Mouse (Mus musculus): ENCODE measurements around the gene Nbeal2. TPM values are rescaled to one million over a fixed set of nuclear protein-coding genes. Genes with fewer than 3 reads are reported as not detected.
A peak's percentile ranks its signal among the peaks of the same experiment; 100 is the strongest.
"Not testable (repeated sequence)": the region's sequence is repeated elsewhere in the genome, so short reads cannot be mapped to it uniquely, and the experiment has no call there.

Gene Nbeal2
- 37.5 and 49.2 TPM in 2 replicates for total RNA-seq (2014; fragmentation: Nextera tagmentation)
- 11.0 and 13.9 TPM in 2 replicates for total RNA-seq (2017)

DNA sequence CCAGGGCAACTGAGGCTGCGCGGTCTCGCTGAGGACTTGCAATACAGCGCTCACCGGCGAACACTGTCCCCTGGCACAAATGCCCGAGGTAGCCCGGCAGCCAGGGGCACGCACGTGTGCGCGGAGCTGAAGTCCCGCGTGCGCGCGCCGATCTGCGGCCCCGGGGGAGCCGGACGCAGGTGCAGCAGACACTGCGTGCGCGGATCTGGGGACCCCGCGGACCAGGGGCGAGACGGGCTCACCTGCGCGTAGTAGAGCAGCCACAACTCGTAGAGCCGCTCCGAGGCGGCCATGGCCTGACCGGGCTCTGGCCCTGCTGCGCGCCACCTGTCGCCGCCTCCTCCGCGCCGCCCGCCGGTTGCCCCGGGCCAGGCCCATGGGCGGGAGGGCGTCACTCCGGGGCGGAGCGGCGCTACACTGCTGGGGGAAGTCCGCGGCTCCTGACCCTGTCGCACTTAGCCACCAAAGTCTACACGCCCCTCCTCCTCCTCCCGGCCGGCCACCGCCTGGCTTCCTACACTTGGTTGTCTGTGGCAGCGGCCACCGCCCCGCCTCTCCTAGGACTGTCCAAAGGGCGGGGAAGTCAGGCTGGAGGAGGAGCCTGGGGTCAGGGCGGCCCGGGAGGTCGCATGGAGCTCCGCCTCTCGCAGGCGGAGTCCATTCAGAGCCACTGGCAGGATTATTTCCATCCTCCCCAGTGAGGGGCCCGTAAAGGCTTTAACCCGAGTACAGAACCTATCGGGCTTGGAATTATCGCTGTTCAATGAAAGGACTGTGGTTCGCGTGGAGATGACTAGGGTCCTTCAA lies at the start of gene Nbeal2:
Gene Nbeal2, minus strand, starts transcription at position 507 of the 807 bp plus-strand sequence.
- ATAC-seq (replicated peaks; ENCODE audit: poor library complexity, severe bottlenecking), result peak; percentile 74

GRCm38 (mm10) chr9:110702848-110703247 lies 48.9 kb upstream of the Nbeal2 start:
- ATAC-seq (replicated peaks; ENCODE audit: poor library complexity, severe bottlenecking), result no peak

DNA sequence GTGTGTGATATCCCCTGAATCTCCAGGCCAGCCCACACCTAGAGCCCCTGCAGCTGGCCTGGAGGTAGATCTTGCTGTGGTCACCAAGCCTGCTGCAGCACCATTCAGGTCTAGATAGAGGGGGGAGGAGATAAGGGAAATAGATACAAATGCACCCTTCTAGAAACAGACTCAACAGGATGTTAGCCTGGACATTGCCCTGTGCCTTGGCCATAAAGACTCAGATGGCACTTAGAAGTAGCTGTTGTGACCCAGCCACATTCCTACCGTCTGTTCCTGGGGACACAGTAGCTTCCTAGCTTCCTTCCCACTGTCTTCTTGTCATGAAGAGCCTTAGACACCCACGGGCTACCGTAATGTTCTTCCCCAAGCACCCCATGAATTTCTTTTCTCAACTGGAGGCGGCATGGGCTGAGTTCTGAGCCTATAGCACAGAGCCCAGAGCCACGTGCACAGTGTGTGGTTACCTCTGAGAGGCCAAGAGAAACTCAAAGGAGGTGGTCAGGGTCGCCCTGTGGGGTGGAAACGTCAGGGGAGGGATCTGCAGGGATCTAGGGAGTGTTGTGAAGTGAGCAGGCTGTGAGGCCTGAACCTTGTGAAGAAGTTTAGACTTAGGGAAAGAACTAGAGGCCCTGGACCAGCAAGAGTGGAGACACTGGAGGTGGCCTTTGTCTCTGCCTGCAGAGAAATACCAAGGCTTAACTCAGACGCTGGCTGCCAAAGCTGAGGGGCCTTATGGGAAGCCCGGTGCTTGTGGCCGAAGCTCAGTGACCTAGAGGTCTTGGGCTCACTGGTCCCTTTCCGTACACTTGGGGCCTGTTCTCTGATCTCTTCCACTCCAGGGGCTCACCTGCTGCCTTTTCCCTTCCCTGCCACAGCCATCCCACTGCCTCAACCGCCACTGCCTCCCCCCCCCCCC lies 47.4 kb upstream of the Nbeal2 start:
- ATAC-seq (replicated peaks; ENCODE audit: poor library complexity, severe bottlenecking), result no peak

- no peak for ATAC-seq (replicated peaks; ENCODE audit: poor library complexity, severe bottlenecking)
Observed at GRCm38 (mm10) chr9:110699574-110699973, 45.6 kb upstream of the Nbeal2 start.

DNA sequence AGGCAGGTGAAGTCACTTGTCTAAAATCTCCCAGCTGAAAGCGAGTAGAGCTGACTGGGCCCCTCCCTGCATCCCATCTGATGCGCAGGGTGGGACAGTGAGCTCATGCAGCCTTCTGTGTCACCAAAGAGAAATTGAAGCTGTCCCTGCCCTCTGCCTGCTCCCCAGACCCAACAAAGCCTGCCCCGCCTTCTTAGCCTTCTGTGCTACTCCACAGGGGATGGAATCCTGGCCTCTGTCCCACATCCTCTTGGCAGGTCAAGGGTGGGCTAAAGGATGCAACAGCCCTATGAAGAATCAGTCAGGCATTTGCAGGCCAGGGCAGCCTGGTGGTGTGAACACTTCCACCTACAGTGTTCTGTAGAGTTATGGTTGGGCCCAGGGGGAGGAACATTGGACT lies 43.5 kb upstream of the Nbeal2 start:
- no peak for ATAC-seq (replicated peaks; ENCODE audit: poor library complexity, severe bottlenecking)

DNA sequence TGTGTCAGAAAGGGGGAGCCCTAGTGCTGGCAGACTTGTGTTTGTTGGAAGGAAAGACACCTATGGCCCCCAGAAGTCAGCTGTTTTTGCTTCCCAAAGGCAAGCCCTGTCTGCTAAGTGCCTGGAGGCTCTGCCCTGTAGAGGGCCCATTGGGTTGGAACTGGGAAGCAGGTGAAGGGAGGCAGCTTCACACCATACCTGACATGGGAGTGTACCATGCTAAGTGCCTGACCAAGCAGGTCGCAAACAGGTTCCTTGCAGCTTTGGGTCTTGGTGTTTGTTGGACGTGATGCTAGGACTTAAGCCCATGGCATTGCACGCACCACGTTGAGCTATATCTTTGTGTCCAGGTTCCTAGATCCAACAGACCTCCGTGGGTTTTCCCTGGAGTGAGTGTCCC lies 42.5 kb upstream of the Nbeal2 start:
- ATAC-seq (replicated peaks; ENCODE audit: poor library complexity, severe bottlenecking), result no peak

DNA sequence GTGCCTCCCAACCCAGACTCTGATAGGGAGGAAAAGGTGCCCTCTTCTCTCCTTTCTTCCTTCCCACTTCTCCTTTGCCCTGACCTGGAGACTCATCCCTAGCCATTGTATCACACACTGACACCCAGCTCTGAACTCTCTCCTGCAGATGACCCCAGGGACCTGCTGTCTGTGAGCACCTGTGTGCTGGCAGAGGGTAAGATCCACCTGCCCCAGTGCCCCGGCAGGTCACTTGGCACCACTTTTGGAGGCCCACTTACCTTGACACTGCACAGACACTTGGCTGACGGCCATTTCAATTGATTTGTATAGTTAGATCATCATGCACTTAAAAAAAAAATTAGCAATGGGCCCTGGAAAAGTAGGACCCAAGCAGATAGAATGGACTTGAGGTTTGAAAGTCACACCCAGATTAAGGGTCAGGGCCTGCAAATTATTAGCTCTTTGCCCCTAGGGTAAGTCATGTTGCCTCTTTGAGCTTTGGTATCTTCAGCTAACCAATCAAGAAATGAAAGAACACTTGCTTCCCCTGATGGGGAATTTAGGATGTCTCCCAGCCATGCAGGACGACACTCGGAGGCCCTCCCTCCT lies 41.3 kb upstream of the Nbeal2 start:
- no peak for ATAC-seq (replicated peaks; ENCODE audit: poor library complexity, severe bottlenecking)

DNA sequence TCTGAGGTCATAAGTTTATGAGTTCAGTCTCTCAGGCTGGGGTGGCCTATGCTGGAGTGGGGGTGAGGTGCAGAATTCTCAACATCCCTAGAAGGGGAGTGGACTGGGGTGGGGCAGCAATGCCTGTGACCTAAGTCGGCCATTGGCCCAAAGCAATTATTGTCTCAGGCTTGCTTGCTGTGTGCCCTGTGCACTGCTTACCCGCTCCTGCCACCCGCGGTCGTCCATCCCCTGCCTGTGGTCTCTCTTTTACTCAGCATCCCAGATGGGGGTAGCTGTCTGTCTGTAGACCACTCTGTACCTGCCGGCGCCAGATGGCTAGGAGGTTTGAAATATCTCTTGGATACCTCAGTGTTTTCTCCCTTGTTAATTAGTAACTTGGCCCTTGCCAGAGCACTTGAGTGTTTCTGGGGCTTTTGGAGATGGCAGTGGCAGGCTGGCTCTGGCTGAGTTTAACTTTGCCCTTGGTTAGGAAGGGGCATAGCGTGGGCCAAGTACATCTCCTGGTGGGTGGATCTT lies 35.4 kb upstream of the Nbeal2 start:
- no peak for ATAC-seq (replicated peaks; ENCODE audit: poor library complexity, severe bottlenecking)

DNA sequence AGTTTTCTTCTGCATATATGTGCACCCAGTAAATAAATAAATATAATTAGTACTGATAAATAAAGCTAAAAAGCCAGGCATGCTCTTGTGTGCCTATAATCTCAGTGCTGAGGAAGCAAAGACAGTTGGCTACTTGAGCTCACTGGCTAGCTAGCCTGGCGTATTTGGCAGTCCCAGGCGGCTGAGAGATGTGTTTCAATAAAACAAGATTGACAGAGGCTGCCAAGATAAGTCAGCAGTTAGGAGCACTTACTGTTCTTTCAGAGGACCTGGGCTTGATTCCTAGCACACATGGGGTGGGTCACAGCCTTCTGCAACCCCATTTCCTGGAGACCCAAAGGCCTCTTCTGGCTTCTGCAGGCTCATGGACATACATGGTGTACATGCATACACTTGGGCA lies 33.9 kb upstream of the Nbeal2 start:
- ATAC-seq (replicated peaks; ENCODE audit: poor library complexity, severe bottlenecking), result no peak

- no peak for ATAC-seq (replicated peaks; ENCODE audit: poor library complexity, severe bottlenecking)
Observed at GRCm38 (mm10) chr9:110687061-110687460, 33.1 kb upstream of the Nbeal2 start.

GRCm38 (mm10) chr9:110686472-110686871 lies 32.5 kb upstream of the Nbeal2 start:
- no peak for ATAC-seq (replicated peaks; ENCODE audit: poor library complexity, severe bottlenecking)

DNA sequence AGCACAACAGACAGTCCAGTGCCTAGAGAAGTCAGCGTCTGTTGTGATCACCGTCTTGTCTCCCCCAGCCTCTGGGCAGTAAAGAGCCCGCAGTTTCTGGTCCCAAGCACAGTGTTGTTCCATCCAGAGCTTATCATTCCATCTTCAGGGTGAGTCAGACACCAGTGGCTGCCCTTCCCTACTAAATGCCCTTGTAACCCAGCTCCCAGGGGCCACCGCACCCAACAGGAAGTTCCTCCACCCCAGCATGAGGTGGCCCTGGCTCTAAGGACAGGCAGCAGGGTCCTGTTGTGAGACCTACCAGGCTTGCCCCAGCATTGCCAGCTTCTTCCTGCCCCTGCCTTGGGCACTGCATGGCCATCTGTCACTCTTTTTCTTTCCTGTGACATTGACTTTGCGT lies 31.6 kb upstream of the Nbeal2 start:
- ATAC-seq (replicated peaks; ENCODE audit: poor library complexity, severe bottlenecking), result peak; percentile 75

DNA sequence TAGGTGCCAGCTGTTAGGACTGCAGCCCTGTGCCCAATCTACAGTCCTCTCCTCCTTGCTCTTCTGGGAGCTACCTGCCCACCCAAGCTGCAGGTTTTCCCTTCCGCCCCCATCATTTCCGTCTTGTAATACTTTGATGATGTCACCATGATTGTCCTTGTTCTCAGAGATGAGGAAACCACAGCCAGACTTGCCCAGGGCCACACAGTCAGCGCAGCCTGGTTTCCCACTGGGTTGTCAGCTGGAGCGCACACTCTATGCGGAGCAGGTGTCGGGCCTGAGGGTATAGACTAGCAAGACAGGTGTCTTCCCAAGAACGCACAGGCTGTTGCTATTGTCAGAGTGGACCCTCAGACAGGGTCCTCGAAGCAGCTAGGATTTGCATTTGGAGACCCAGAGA lies 31.2 kb upstream of the Nbeal2 start:
- ATAC-seq (replicated peaks; ENCODE audit: poor library complexity, severe bottlenecking), result no peak

DNA sequence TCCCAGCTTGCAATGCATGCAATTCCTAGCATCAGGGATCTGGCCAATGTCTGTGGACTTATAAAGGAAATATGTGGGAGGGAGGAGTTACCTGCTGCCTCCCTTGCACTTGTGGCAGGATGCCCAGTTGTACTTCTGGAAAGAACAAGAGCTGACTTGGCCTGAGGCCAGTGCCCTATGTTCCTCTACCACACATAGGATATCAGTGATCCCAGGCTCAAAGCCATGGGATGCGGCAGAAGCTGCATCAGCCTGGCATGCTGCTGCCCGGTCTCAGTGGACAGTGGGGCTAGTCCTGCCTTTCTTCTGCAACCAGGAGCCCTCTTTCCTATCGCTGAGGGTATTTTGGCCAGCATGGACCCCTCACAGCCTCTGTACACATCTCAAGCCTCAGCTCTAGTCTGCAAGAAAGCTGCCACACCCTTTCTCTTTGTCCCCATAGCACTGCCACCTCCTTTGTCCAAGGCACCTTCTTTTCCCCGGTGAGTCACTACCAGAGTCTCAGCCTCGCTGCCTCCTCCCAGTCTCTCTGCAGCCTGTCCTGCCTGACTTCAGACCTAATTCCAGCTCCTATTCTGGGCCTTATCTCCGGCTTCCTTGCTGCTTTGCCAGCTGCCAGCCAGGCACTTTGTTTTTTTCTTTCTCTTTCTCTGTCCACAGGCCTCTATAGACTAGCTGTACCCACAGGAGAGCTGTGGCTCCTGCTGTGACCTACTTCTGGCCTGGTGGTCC lies 30.3 kb upstream of the Nbeal2 start:
- ATAC-seq (replicated peaks; ENCODE audit: poor library complexity, severe bottlenecking), result no peak

DNA sequence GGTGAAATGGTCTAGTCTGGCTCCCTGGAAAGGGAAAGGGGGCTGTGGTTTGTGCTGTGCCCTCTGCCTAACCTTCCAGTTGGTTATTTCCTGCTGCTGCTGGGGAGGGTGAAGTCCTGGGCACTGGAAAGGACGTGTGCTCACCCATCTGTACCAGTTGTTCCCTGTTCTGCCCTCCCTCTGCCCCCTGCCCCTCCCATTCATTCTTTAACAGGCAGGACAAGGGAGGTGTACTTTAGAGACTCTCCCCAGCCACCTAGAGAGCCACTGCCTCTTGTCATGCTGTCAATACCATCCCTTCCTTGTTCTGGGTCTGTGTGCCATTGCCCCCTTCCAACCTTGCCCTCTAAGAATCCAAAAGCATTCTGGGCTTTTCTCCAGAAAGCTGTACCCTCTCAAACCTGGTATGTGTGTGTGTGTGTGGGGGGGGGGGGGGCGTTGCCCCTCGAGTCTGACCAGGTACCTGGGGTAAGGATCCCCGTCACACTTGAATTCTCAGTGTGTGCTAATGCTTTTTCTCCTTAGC lies 29.7 kb upstream of the Nbeal2 start:
- ATAC-seq (replicated peaks; ENCODE audit: poor library complexity, severe bottlenecking), result no peak

DNA sequence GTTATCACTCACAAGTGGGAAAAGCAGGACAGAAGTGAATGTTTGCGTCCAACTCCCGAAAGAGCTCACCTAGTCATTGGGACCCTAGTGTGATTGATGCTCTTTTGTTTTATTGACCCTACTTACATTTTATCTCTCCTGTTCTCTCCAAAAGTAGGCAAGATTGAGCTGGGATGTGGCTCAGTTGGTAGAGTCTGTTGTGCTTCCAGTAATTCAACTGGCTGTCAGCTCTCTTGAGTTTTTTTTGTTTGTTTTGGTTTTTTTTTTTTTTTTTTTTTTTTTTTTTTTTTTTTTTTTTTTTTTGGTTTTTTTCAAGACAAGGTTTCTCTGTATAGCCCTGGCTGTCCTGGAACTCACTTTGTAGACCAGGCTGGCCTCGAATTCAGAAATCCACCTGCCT lies 28.7 kb upstream of the Nbeal2 start:
- not testable (repeated sequence) for ATAC-seq (replicated peaks; ENCODE audit: poor library complexity, severe bottlenecking)

- peak; percentile 52 for ATAC-seq (replicated peaks; ENCODE audit: poor library complexity, severe bottlenecking)
Observed at GRCm38 (mm10) chr9:110682255-110682654, 28.3 kb upstream of the Nbeal2 start.

- no peak for ATAC-seq (replicated peaks; ENCODE audit: poor library complexity, severe bottlenecking)
Observed at GRCm38 (mm10) chr9:110681817-110682216, 27.9 kb upstream of the Nbeal2 start.

DNA sequence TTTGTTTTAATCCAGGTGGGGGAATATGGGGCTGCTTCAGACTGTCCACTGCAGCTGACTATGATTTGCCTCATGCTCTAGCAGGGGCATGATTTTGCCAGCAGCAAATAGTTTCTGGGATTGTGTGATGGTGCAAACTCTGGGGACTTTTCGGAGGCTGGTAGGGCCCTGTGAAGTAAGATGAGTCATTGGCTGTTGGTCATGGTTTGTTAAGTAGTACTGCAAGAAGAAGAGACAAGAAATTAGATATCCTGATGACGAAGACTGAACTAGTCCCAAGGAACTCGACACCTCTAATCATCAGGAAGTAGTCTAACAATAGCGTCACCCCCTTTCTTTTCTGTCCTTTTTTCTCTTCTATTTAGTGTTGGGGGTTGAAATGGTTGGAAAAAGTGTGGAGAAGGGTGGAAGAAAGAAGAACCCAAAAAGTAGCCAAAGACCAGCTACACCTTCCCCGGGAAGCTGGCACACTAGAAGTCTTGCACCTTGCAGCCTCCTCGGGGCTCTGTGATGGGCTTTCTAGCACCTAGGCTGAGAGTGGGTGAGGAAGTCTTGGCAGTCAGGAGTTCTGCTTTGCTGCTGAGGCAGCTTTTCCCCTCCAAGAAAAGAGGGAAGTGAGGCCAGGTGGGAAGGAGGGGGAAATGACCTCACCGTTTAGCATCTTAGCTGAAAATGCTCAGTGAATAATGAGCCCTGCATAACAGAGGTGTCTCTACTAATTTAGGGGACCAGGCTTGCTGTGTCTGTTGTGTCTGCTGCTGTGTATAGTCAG lies 27.0 kb upstream of the Nbeal2 start:
- peak; percentile 36 for ATAC-seq (replicated peaks; ENCODE audit: poor library complexity, severe bottlenecking)
